Mouse (Mus musculus): ENCODE measurements around the gene Gm49394.

- TF ChIP-seq EP300 (IDR thresholded peaks at IDR 0.05; ENCODE audit: insufficient read depth, low read depth, low read length), result no peak
- no peak for TF ChIP-seq CTCF (IDR thresholded peaks at IDR 0.05)
Measured at GRCm38 (mm10) chr7:142613077-142613476, 56.7 kb downstream of the Gm49394 start.
